Mouse (Mus musculus) cortical plate, adult 2 months (tissue): ENCODE data around the gene Kif21b.

Source experiments
- CTCF ChIP-seq: fragments of 200-500 bp; IDR thresholded peaks from 2 replicates; pipeline ENCODE4 v1.5.1; 2011; ENCODE audit warnings: mild to moderate bottlenecking, control low read depth, low read length; ENCODE audit not compliant: insufficient read depth; ENCODE audit errors: extremely low read depth
- POLR2A ChIP-seq: fragments of 200-500 bp; IDR thresholded peaks from 2 replicates; pipeline ENCODE4 v1.6.1; 2011; ENCODE audit warnings: mild to moderate bottlenecking, low read length, control low read depth; ENCODE audit not compliant: insufficient read depth; ENCODE audit errors: extremely low read depth

DNA sequence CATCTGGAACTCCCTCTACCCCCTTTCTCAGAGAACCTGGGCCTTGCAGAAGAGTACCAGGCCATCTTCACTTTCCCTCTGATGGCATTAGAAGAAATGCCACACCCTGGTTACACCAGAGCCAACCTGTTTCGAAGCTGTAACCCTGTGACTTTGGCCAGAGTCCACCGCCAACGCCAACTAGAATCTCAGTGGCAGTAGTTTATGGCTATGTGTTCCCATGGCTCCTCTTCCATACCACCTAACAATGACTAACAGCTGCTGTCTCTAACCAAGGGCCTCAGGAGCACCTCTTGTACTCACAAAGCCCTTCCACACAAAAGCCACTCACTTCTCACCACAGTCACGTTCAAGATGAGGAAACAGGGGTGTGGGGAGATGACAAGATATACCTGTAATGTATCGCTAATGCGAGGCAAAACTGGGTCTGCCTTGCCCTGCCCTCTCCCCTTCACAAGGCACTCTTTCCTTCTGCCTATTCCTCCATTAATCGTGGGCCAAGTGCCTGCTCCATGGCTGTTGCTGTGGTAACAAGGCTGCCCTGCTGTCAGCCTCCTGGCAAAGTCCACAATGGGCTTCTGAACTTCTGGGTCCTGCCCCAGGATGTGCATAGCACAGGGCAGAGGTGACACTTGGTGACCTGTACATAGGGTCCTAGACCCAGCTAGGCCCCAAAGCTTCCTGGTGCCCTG is 11.5 kb upstream of the Kif21b start:
- TF ChIP-seq CTCF: no peak
- TF ChIP-seq POLR2A: no peak
